Mouse (Mus musculus) embryo, embryonic 11.5 days (tissue): ENCODE measurements at regions not wholly inside any gene's neighbourhood (a gene's known extent, or its start where the extent isn't known, plus 50 kb on each side); places are given as distances from the start of the nearest gene placed in this dataset.

Experiments
- DNase-seq: peaks from one replicate; pipeline ENCODE4 v3.0.0-alpha.2; 2012; ENCODE audit warnings: low read depth, low spot score

GRCm38 (mm10) chr4:125765171-125765570, 259.2 kb upstream of the Csf3r start:
- no peak for DNase-seq

GRCm38 (mm10) chr4:125777126-125777525, 247.2 kb upstream of the Csf3r start:
- no peak for DNase-seq

- DNase-seq = no peak
These were observed 244.2 kb upstream of the Csf3r start for GRCm38 (mm10) chr4:125780113-125780512.

- DNase-seq = no peak
These were observed 243.3 kb upstream of the Csf3r start for GRCm38 (mm10) chr4:125780921-125781487.

GRCm38 (mm10) chr4:125782346-125782745, 242.0 kb upstream of the Csf3r start:
- DNase-seq = no peak

- no peak for DNase-seq
These were observed 238.3 kb upstream of the Csf3r start for GRCm38 (mm10) chr4:125786083-125786482.

GRCm38 (mm10) chr4:125794679-125795078, 229.7 kb upstream of the Csf3r start:
- DNase-seq = no peak

GRCm38 (mm10) chr4:125807923-125808322, 216.4 kb upstream of the Csf3r start:
- DNase-seq = no peak

GRCm38 (mm10) chr4:125809446-125810108, 214.8 kb upstream of the Csf3r start:
- no peak for DNase-seq

GRCm38 (mm10) chr4:125810247-125810646, 214.1 kb upstream of the Csf3r start:
- no peak for DNase-seq

- DNase-seq = no peak
These were observed 210.0 kb upstream of the Csf3r start for GRCm38 (mm10) chr4:125814311-125814710.

GRCm38 (mm10) chr4:125815276-125815675, 209.1 kb upstream of the Csf3r start:
- DNase-seq = no peak

GRCm38 (mm10) chr4:125824525-125824924, 199.8 kb upstream of the Csf3r start:
- no peak for DNase-seq

- no peak for DNase-seq
These were observed 197.9 kb upstream of the Csf3r start for GRCm38 (mm10) chr4:125826416-125826815.

- peak; percentile 80 for DNase-seq
These were observed 189.1 kb upstream of the Csf3r start for GRCm38 (mm10) chr4:125835250-125835649.

- DNase-seq = no peak
These were observed 176.8 kb upstream of the Csf3r start for GRCm38 (mm10) chr4:125847568-125847967.

GRCm38 (mm10) chr4:125850300-125850699, 174.1 kb upstream of the Csf3r start:
- no peak for DNase-seq

GRCm38 (mm10) chr4:125852545-125852944, 171.8 kb upstream of the Csf3r start:
- DNase-seq = no peak

GRCm38 (mm10) chr4:125855983-125856591, 168.3 kb upstream of the Csf3r start:
- DNase-seq = no peak

GRCm38 (mm10) chr4:125856781-125857180, 167.6 kb upstream of the Csf3r start:
- DNase-seq = no peak

- no peak for DNase-seq
These were observed 159.3 kb upstream of the Csf3r start for GRCm38 (mm10) chr4:125865057-125865456.

GRCm38 (mm10) chr4:125865728-125866127, 158.6 kb upstream of the Csf3r start:
- DNase-seq = no peak

- no peak for DNase-seq
These were observed 153.1 kb upstream of the Csf3r start for GRCm38 (mm10) chr4:125871211-125871610.
